Mouse (Mus musculus): ENCODE measurements at regions not wholly inside any gene's neighbourhood (a gene's known extent, or its start where the extent isn't known, plus 50 kb on each side); places are given as distances from the start of the nearest gene placed in this dataset.
A peak's percentile ranks its signal among the peaks of the same experiment; 100 is the strongest.
"Not testable (repeated sequence)": the region's sequence is repeated elsewhere in the genome, so short reads cannot be mapped to it uniquely, and the experiment has no call there.

DNA sequence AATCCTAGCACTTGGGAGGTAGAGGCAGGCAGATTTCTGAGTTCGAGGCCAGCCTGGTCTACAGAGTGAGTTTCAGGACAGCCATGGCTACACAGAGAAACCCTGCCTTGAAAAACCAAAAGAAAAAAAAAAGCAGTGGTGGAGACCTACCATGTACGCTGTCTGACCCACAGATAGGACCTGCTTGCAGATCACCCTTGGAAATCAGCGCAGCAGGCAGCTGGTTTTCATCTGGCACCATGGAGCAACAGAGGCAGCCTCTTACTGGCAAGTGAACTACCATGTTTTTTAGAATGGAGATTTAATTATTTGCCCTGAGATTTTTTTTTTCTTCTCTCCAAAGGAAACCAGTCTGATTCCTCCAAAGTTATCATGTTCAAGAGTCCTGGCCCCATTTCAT is 150.8 kb upstream of the Mpdz start:
- not testable (repeated sequence) for DNase-seq (ENCODE audit: low spot score)

DNA sequence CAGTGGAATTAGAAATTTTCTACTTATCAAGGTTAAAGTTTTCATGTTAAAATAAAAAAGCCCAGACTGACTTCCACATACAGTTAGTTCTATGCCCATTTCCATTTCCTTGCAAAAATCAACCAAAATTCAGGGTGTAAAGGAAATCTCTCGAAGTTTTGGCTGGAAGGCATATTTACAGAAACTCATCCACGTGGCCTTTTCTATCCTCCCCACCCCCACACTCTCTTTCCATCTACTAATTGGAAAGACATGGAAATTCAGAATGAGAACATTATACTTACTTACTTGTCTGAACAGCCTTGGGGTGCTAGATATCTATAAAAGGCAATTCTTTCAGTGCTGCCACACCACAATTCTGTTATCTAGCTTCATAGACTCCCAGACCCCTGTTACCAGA is 139.9 kb upstream of the Mpdz start:
- no peak for DNase-seq (ENCODE audit: low spot score)

DNA sequence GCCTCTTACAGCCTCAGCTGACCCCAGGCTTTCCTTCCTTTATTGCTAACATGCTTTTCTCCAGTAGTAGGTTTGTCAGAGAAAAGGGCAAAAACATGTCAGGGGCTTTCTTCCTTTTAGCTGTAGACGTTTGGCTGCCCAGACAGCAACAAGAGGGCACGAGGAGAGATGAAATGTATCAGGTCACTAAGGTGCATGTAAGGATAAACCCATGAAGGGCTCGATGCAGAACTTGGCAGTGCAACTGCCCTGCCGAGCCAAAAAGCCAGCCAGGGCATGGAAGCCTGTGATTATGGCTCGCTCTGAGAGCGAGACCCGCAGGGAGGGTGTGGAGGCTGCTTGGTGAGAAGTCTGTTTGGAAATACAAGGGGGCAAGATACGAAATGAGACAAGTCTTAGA is 137.9 kb upstream of the Mpdz start:
- no peak for DNase-seq (ENCODE audit: low spot score)

DNA sequence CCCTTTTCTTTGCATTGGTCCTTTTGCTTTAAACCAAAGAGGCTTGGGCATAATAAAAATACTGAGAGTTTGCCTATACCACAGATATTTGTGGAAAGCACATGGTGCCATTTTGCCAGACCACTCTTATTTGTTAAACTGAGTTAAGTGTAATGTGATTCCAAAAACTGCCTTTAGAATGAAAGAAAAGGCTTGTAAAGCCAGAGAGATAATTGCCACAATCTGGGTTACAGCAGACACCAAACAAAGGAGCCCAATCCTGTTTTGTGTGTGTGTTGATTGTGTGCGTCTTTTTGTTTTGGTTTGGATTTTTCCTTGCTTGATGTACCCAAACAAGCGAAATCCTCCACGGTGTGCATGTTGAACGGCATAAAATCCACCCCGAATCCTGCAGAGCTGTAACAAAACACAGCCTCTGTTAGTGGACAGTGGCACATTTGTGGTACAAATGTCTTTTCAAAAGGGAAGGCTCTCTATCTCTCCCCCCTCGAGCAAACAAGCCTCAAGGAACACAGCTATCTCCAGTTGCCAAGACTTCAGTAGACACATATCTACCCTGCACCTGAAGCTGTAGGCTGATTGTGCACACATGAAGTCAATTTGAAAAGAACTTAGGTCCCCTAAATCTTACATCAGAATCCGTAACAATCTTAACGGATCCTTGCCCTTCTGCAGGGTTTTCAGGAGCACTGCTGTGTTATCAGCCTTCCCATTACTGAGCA is 136.9 kb upstream of the Mpdz start:
- no peak for DNase-seq (ENCODE audit: low spot score)

DNA sequence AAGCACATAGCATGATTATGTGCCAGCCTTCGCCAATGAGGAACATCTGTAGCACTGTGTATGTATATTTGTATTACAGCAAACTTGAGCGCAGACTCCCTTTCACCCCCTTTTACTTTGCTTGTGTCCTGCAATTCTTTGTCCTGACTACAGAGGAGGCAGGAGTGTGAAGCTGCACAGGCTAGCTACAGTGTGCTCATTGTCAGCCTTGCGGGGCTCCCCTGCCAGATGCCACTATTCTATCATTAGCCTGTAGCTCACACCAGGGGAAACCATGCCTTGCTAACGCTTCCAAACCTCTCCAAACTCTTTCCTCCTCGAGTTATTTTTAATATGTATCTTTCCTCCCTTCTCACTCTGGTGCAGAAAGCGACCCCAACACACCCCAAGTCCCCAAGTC is 136.4 kb upstream of the Mpdz start:
- DNase-seq (ENCODE audit: low spot score) = peak; percentile 67

DNA sequence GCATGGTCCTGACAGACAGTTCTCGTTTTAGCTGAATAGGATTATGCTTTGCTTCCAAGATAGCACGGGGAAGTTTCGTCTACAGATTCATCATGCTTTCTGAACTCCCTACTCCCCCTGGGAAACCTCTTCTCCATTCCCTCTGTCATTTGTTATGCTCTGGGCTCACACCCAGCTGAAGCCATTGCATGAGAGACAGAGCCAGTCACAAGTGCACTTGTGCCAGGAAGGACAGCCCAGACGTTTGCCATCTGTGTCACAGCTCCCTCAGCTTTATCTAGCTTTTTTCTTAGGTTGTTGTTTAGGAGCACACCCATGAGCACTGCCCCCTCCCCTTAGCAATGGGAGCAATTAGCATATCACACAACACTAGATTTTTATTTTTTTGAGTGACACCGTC is 131.2 kb upstream of the Mpdz start:
- no peak for DNase-seq (ENCODE audit: low spot score)

DNA sequence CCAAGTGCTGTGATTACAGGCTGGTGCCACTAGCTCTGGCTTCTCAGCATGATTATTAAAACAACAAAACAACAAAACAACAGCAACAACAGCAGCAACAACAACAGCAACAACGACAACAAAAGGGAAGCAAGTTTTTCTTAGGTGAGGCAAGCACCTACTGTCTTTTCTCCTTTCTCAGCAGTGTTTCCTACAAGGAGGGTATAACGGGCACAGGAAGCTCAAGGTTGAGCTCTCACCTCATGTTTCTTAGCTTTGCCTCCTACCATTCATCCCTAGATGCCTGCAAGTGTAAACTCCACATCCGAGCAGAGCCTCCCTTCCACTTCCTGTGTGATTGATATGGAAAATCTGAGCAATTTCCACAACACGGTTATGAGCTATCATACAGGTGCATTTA is 128.1 kb upstream of the Mpdz start:
- DNase-seq (ENCODE audit: low spot score) = no peak

DNA sequence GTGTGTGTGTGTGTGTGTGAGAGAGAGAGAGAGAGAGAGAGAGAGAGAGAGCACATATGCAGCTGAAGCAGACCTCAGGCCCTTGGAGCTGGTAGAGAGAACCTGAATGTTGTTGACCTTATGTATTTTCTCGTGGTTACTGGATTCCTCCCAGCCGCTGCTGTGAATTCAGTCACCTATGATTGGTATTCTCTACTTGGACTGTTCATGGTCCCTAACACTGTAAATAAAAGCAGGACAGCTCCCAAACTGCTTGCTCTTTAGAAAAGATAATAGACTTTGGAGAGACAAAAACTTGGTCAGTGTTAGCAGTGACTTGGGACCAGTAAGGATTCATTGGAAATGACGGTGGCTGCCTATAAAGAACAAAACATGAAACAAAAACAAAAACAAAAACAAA is 126.9 kb upstream of the Mpdz start:
- DNase-seq (ENCODE audit: low spot score) = no peak

DNA sequence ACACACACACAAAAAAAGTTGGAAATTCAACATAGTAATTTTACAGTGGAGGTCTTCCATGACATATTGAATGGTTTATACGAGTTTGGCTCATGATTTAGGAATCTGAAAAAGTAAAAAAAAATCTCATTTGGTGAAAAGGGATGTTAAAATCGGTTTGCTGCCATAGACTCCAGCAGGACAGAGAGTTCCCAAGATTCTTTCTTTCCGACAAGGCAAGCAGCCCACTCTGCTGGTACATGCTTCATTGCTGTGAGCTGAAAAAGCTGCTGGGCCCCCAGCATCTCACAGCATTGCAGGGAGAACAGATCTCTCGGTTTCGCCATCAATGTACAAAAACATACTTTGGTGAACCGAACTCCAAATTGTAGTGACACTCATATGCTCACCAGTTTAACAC is 125.8 kb upstream of the Mpdz start:
- DNase-seq (ENCODE audit: low spot score) = no peak

DNA sequence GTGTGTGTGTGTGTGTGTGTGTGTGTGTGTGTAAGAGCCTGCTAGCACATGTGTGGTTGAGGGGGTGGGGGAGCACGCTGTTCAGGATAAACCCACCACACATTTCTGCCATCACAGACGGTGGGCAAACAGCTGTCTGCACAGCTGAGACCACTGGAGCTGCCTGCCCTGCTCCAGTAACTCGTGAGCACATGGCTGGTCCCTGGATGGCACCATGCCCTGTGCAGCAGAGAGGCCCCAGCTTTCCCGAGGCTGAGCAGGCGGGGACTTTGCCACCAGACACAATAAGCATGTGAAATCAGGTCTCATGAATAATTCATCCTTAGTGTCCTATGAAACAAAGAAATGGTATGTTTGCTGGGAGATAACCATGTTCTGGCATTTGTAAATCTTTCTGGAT is 125.3 kb upstream of the Mpdz start:
- DNase-seq (ENCODE audit: low spot score) = peak; percentile 33

DNA sequence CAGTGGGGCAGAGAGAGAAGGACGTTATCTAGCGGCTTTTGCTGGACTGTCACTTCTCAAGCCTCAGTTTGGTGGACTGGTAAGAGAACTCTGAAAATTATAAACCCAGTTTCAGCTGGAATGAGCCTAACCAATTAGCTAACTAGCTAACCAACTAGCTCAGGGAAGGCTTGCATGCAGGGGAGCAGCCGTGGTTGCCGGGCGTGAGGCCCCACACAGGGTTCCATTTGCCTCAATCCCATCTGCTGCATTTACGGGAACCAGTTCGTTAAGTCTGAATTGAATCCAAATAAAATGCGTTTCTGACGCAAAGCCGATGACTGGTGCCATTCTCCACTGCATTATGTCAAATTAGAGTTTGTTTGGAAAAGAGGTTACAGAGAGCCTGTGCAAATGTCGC is 123.9 kb upstream of the Mpdz start:
- DNase-seq (ENCODE audit: low spot score) = no peak

DNA sequence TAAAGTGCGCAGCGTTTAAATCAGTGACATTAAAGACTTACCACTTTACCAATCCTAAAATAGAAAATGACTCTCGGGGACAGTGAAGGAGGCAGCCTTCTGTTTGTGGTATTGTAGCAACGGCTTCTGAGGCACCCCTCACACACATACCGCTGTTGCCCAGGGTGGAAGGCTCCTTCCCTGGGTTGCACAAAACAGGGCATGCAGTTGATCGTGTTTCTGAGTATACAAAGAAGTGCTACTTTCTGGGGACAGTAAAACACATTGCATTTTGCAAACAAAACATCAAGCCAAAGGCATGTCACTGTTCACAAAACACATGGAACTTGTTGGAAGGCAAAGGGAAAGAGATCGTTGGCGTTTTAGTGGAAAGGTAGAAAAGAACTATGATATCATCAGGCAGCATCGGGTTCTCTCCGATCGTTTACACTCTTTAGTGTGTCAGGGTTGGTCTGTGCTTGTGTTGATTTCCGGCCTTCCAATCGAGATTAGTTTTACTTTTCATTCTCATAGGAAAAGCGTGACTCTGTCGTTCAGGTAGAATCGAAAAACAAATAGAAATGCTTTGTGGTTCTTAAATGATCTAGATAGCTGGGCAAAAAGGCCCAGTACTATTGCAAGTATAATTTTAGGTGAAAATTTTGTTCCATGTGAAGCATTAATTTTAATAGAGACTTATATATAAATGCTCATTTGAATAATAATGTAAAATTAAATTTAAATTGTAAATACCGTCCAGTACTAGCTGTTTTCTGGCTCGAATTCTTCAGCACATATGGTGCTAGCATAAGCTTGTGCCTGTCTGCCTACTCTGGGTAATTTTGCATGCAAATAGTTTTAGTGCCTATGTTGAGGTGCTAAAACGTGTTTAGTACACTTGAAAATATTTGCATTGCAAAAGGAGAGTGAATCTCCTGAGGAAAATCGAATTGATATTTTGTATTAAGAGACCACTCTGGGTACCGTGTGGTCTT is 123.1 kb upstream of the Mpdz start:
- no peak for DNase-seq (ENCODE audit: low spot score)

DNA sequence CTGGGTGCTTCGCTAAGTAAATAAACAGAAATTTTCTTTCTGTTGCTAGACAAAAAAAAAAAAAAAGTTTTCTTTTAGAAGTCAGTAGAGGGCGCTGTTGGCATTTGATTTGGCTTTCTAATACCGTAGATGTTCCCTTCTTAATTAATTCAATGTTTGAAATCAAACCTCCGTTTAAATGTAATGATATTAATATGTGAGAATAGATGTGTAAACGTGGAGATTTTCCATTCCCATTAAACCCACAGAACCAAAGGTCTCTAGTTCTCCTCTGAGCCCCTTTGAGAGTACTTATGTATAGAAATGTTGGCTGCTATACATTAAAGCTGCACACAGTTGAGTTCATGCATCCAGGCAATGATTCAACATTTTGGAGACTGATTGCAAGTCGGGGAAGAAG is 121.8 kb upstream of the Mpdz start:
- peak; percentile 64 for DNase-seq (ENCODE audit: low spot score)

DNA sequence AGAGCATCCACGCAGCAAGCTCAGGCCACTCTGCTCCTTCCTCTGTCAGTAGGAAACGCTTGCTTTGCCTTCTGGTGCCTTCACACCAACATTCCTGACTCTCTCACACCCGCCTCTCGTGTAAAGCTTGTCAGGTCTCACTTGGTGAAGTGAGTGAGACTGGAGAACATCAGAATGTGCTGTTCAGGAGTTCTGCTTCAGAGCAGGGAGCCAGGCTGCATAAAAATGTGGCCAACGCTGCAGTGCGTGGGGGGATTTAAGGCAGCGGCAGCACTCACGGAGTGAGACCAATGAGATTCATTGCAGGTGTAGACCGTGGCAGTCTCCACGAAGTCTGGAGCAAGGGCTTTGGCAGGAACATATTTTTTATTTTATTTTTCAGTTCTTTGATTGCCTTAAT is 121.0 kb upstream of the Mpdz start:
- peak; percentile 23 for DNase-seq (ENCODE audit: low spot score)

DNA sequence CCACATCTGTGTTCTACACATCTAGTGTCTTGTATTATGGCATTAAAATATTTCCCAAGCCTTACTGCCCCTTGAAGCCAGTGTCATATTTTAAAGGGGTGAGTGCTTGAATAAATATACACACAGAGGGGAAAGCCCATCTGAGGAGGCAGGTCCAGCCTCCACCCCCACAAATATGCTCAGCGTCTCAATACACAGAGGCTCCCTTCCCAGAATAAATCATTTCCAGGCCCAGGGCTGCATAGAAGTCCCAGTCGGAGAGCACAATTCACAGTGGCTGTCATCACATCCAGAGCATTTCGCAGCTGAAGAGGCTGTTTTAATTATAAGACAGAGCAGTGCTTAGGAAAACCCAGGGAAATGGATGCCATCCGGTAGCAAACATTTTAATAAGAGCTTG is 118.8 kb upstream of the Mpdz start:
- DNase-seq (ENCODE audit: low spot score) = peak; percentile 66

DNA sequence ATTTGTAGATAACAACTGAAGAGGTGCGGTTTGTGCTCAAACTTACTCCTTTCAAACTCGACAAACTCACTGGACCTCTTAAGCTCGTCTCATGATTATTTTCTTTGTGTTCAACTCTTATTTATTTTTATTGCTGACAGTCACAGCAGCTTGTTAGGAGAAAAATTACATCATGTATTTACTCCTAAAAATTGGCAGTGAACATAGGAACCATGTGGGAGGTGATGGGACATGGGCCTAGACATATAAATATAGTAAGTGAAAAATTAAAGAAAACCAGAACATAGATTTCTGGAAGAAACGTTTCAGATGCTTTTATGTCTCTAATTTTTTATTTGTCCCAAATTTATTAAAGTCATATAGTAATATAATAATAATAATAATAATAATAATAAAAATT is 108.2 kb upstream of the Mpdz start:
- no peak for DNase-seq (ENCODE audit: low spot score)

DNA sequence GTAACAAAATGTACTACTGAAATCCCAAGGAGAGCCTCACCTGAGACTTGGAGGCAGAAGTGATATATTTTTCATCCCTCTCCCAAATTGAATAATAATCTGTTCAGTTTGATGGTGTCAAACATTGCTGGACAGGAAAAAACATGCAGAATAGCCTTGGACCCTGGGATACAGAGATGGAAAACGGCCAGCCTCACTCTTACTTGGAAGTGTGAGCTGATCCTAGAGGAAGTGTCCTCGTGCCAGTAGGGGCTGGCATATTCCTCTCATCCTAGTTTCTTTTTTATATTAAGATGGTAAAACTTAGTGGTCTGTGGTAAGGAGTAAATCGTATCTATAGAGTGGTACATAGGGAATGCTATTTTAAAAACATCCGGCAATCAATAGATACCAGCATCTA is 107.6 kb upstream of the Mpdz start:
- no peak for DNase-seq (ENCODE audit: low spot score)

DNA sequence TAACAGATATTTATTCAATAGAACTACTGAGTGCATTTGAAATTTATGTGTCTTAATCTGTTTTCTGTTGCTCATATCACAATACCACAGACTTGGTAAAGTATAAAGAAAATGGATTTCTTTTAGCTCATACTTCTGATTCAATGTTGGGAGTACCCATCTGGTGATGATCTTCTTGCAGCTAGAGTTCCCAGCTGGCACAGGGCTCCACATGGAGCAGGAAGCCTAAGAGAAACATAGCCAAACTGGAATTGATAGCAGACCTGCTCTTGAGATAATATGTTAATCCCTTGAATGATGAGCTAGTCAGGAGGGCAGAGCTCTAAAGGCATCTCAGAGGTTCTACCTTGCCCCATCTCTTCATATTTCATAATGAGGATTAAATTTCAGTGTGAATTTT is 97.9 kb upstream of the Mpdz start:
- no peak for DNase-seq (ENCODE audit: low spot score)

DNA sequence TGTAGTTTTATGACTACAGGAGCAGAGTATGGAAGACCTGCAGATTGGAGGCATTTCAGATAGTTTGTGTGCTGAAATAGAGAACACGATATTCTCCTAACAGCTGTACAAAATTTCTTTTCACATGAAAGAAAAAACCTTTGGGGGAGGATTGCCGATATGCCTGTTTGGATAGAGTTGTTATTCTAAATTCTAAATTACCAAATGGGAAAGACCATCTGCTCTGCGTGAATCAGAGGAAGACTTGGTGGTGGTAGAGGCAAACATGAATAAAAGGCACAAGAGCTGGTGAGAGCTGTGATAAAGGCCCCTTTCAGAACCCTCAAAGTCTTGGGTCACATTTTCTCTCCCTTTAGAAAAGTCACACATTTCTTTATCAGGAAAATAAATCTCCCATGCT is 96.9 kb upstream of the Mpdz start:
- no peak for DNase-seq (ENCODE audit: low spot score)

DNA sequence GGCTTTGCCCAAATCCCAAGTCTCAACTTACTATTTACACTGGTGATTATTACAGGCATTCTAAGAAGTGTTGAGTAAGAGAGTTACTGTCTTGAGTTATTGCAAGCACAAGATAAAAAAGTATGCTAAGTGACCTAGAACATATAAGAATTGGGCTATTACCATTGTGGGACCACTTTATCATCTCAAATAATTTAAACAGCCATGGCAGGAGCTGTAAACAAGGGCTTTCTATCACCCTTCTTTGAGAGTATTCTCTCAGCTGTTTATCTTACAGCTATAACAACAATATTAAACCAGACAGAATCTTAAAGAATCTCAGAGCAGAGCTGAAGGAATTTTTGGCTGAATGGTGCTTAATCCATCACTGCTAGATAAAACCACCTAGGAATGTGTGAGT is 94.2 kb upstream of the Mpdz start:
- DNase-seq (ENCODE audit: low spot score) = no peak

DNA sequence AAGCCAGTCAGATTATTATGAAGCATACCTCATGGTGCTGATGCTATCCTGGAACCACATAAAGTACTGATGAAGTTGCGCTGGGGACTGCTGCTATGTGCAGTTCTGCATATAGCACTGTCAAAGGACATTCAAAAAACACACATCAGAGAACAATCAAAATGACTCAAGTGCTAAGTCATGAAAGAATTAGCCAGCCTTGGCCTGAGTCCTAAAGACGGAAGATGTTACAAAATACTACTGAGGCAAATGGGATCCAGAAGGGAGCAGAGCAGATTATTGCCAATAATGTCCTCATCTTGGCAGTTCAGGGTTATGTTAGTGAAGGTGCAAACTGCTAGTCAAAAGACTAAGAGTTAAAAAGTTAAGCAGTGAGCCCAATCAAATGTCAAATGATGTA is 87.9 kb upstream of the Mpdz start:
- DNase-seq (ENCODE audit: low spot score) = no peak

DNA sequence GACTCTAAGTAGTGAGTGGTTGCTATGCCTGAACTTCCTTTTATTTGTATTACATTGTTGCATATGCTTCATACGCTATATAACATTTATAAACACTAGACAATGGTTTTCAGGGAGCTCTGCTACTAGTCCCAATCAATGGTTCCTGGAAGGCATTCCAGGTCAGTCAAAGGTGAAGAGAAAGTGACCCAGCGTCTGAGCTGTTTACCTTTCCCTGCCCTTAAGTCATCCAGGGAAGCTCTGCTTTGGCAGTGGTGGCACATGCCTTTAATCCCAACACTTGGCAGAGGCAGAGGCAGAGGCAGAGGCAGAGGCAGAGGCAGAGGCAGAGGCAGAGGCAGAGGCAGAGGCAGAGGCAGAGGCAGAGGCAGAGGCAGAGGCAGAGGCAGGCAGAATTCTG is 76.5 kb upstream of the Mpdz start:
- DNase-seq (ENCODE audit: low spot score) = not testable (repeated sequence)

DNA sequence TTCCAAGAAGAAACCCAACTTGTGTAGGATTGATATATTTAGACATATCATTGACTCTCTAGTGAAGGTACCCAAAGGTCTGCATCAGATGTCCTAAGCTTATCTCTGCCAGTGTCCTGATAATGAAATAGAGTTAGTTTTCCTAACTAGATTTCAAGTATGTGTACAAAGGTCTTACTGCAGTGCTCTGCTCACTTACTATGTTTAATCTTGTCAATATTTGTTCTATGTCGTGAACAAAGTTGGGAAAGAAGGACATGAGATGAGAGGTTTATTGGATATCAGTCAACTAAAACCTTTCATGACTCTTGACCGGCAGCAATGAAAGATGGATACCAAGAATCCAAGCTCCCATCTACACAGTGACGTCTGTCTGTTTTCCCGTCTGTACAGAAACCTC is 71.9 kb upstream of the Mpdz start:
- DNase-seq (ENCODE audit: low spot score) = no peak

DNA sequence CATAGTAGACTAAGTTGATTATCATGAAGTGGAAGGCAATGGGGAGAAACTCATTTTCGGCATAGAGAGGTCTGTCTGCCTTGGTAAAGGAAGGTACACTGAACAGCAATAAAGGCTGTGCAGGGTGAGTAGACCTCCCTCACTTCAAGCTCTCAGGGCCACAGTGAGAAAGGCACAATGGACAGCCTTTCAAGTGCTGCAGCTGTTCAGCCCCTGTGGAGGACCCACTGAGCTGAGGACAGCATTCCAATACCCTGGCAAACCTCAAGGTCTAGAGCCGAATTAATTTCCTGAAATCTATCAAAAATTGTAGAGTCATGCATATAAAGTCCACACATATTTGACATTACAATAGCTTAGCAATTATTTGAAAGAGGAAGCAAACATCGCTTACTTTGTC is 69.8 kb upstream of the Mpdz start:
- peak; percentile 10 for DNase-seq (ENCODE audit: low spot score)

All from embryo, embryonic 10 days (tissue).